Mouse (Mus musculus): ENCODE measurements at regions not wholly inside any gene's neighbourhood (a gene's known extent, or its start where the extent isn't known, plus 50 kb on each side); places are given as distances from the start of the nearest gene placed in this dataset.

- ATAC-seq: peak; percentile 14
- DNase-seq: peak; percentile 14
- H3K4me3 ChIP-seq (ENCODE audit: low read depth, low read length): no peak overlapping the region
- no peaks in the 10 kb centered on the region for H3K4me1 ChIP-seq (ENCODE audit: insufficient read depth)
- H3K9ac ChIP-seq: no peak overlapping the region
- no peak for TF ChIP-seq CTCF (IDR thresholded peaks at IDR 0.05; ENCODE audit: low read depth)
- H3K27me3 ChIP-seq (ENCODE audit: insufficient read depth, low read length): no peaks in the 10 kb centered on the region
- H3K27ac ChIP-seq (ENCODE audit: low read depth, low read length): no peak overlapping the region
- no peaks in the 10 kb centered on the region for H3K36me3 ChIP-seq (ENCODE audit: insufficient read depth)
- 57% methylated on average over 3 of the region's 3 CpGs for WGBS
- no peaks in the 10 kb centered on the region for H3K9me3 ChIP-seq (ENCODE audit: low read length)
- no peak overlapping the region for H3K4me2 ChIP-seq (ENCODE audit: low read depth)
These were observed 1288.1 kb downstream of the D3Ertd751e start for GRCm38 (mm10) chr3:43030411-43030991.

- DNase-seq (no peak), ATAC-seq (no peak)
- H3K4me3 ChIP-seq (ENCODE audit: low read depth, low read length): no peak overlapping the region
- no peaks in the 10 kb centered on the region for H3K36me3 ChIP-seq (ENCODE audit: insufficient read depth)
- H3K4me2 ChIP-seq (ENCODE audit: low read depth): no peak overlapping the region
- H3K4me1 ChIP-seq (ENCODE audit: insufficient read depth): no peaks in the 10 kb centered on the region
- 65% methylated on average over 2 of the region's 2 CpGs for WGBS
- H3K27me3 ChIP-seq (ENCODE audit: insufficient read depth, low read length): no peaks in the 10 kb centered on the region
- H3K9me3 ChIP-seq (ENCODE audit: low read length): no peaks in the 10 kb centered on the region
- no peak for TF ChIP-seq CTCF (IDR thresholded peaks at IDR 0.05; ENCODE audit: low read depth)
- no peak overlapping the region for H3K9ac ChIP-seq
- H3K27ac ChIP-seq (ENCODE audit: low read depth, low read length): no peak overlapping the region
These were observed 1313.9 kb downstream of the D3Ertd751e start for GRCm38 (mm10) chr3:43056344-43056743.

Measured in forebrain, postnatal 0 days (tissue).